Mouse (Mus musculus) retina, postnatal 1 day (tissue): Measurements from ENCODE around the gene Gm6169.

Source experiments
- DNase-seq: peaks from one replicate; pipeline ENCODE4 v3.0.0-alpha.2; 2012

Gm6169 gene

GRCm38 (mm10) chr13:97067691-97068090 is 31.3 kb downstream of the Gm6169 start:
- no peak for DNase-seq

GRCm38 (mm10) chr13:97066649-97067550 is 32.1 kb downstream of the Gm6169 start, which contains the start of gene Fam169a:
TSS of gene Fam169a (plus strand) at chr13:97067286.
- no peak for DNase-seq

- DNase-seq: peak; percentile 31
These were observed 34.0 kb downstream of the Gm6169 start for GRCm38 (mm10) chr13:97064844-97065621.

- no peak for DNase-seq
These were observed 34.6 kb downstream of the Gm6169 start for GRCm38 (mm10) chr13:97064413-97064812.

- DNase-seq: no peak
These were observed 35.6 kb downstream of the Gm6169 start for GRCm38 (mm10) chr13:97063431-97063830.

- DNase-seq: no peak
These were observed 36.9 kb downstream of the Gm6169 start for GRCm38 (mm10) chr13:97062151-97062550.

- DNase-seq: no peak
These were observed 38.7 kb downstream of the Gm6169 start for GRCm38 (mm10) chr13:97060331-97060730.

GRCm38 (mm10) chr13:97059746-97060145 is 39.3 kb downstream of the Gm6169 start:
- DNase-seq: no peak

- no peak for DNase-seq
These were observed 41.2 kb downstream of the Gm6169 start for GRCm38 (mm10) chr13:97057817-97058216.

GRCm38 (mm10) chr13:97053844-97054243 is 45.2 kb downstream of the Gm6169 start:
- peak; percentile 32 for DNase-seq

GRCm38 (mm10) chr13:97052667-97053066 is 46.4 kb downstream of the Gm6169 start:
- peak; percentile 86 for DNase-seq

- no peak for DNase-seq
These were observed 47.9 kb downstream of the Gm6169 start for GRCm38 (mm10) chr13:97051158-97051557.
